Mouse (Mus musculus): ENCODE results near the gene Mto1.

The Mto1 gene

GRCm38 (mm10) chr9:78447973-78448873, at the start of gene Mto1, which contains the start of gene Gm17324:
Mto1 (plus strand) TSS chr9:78448208.
Gm17324 (minus strand) TSS chr9:78448786.
- peak; percentile 88 to 93 for DNase-seq

GRCm38 (mm10) chr9:78400570-78400969, 47.4 kb upstream of the Mto1 start:
- DNase-seq = no peak

GRCm38 (mm10) chr9:78401596-78401995, 46.4 kb upstream of the Mto1 start:
- DNase-seq = no peak

GRCm38 (mm10) chr9:78427362-78427781, 20.6 kb upstream of the Mto1 start:
- DNase-seq = peak in 1 of 2 experiments; percentile 10

GRCm38 (mm10) chr9:78428185-78428584, 19.8 kb upstream of the Mto1 start:
- DNase-seq = no peak

GRCm38 (mm10) chr9:78428870-78429432, 19.1 kb upstream of the Mto1 start:
- no peak for DNase-seq

GRCm38 (mm10) chr9:78429551-78429950, 18.5 kb upstream of the Mto1 start:
- no peak for DNase-seq

- no peak for DNase-seq
Measured at GRCm38 (mm10) chr9:78430486-78430885, 17.5 kb upstream of the Mto1 start.

- peak in 1 of 2 experiments; percentile 14 for DNase-seq
Measured at GRCm38 (mm10) chr9:78432471-78432870, 15.5 kb upstream of the Mto1 start.

- peak in 1 of 2 experiments; percentile 12 for DNase-seq
Measured at GRCm38 (mm10) chr9:78439426-78439825, 8.6 kb upstream of the Mto1 start.

- DNase-seq = no peak
Measured at GRCm38 (mm10) chr9:78442237-78442578, 5.8 kb upstream of the Mto1 start.

GRCm38 (mm10) chr9:78442579-78443392, 5.2 kb upstream of the Mto1 start, which contains the start of gene Cgas:
Cgas (minus strand) TSS chr9:78443237.
- peak; percentile 72 to 76 for DNase-seq

- DNase-seq = no peak
Measured at GRCm38 (mm10) chr9:78447606-78447972, 419 bp upstream of the Mto1 start.

GRCm38 (mm10) chr9:78450404-78450803, 2.4 kb downstream of the Mto1 start:
- DNase-seq = peak in 1 of 2 experiments; percentile 18

GRCm38 (mm10) chr9:78451382-78451781, 3.4 kb downstream of the Mto1 start:
- DNase-seq = peak in 1 of 2 experiments; percentile 25

GRCm38 (mm10) chr9:78457026-78457425, 9.0 kb downstream of the Mto1 start:
- DNase-seq = no peak

GRCm38 (mm10) chr9:78463337-78463736, 15.3 kb downstream of the Mto1 start:
- no peak for DNase-seq

- DNase-seq = no peak
Measured at GRCm38 (mm10) chr9:78465725-78466124, 17.7 kb downstream of the Mto1 start.

GRCm38 (mm10) chr9:78473588-78473987, 25.6 kb downstream of the Mto1 start:
- no peak for DNase-seq

GRCm38 (mm10) chr9:78474270-78474669, 26.3 kb downstream of the Mto1 start:
- DNase-seq = no peak

- no peak for DNase-seq
Measured at GRCm38 (mm10) chr9:78474771-78475382, 26.9 kb downstream of the Mto1 start.

GRCm38 (mm10) chr9:78475383-78475780, 27.4 kb downstream of the Mto1 start:
- no peak for DNase-seq

GRCm38 (mm10) chr9:78475873-78476272, 27.9 kb downstream of the Mto1 start:
- DNase-seq = no peak

All from kidney, postnatal 36 days (tissue).